Mouse (Mus musculus) stomach, postnatal 0 days (tissue): ENCODE data around the gene Gm49325. TPM values are rescaled to one million over a fixed set of nuclear protein-coding genes. Genes with fewer than 3 reads are reported as not detected.

Source experiments
- ATAC-seq: fragments of 200-750 bp; cut with Nextera tagmentation; 2 replicates; pipeline ENCODE4 v1.8.0; 2017; ENCODE audit not compliant: low FRiP score, low TSS enrichment
- DNase-seq: peaks from one replicate; pipeline ENCODE4 v3.0.0-alpha.2; 2016; ENCODE audit warnings: low spot score
- H3K27ac ChIP-seq: fragments of 300-500 bp; sonication (generic); replicated peaks from 2 replicates; pipeline ENCODE4 v1.5.1; 2014; ENCODE audit warnings: mild to moderate bottlenecking, control low read depth
- H3K27me3 ChIP-seq: fragments of 300-500 bp; sonication (generic); 2 replicates; pipeline ENCODE4 v1.6.1; 2014; ENCODE audit warnings: low read length; ENCODE audit not compliant: control insufficient read depth, insufficient read depth
- H3K36me3 ChIP-seq: fragments of 300-500 bp; sonication (generic); 2 replicates; pipeline ENCODE4 v1.6.1; 2014; ENCODE audit warnings: low read length, mixed read lengths; ENCODE audit not compliant: control insufficient read depth, insufficient read depth
- H3K4me1 ChIP-seq: fragments of 300-500 bp; sonication (generic); replicated peaks from 2 replicates; pipeline ENCODE4 v1.6.1; 2014; ENCODE audit warnings: antibody characterized with exemption; ENCODE audit not compliant: control insufficient read depth, insufficient read depth
- H3K4me2 ChIP-seq: fragments of 300-500 bp; sonication (generic); replicated peaks from 2 replicates; pipeline ENCODE4 v1.6.1; 2014; ENCODE audit warnings: low read depth, mild to moderate bottlenecking, control low read depth, moderate library complexity
- H3K4me3 ChIP-seq: fragments of 300-500 bp; sonication (generic); 2 replicates; pipeline ENCODE4 v1.5.1; 2014; ENCODE audit warnings: low read depth, low read length, control low read depth
- H3K9ac ChIP-seq: fragments of 300-500 bp; sonication (generic); 2 replicates; pipeline ENCODE4 v1.6.1; 2014; ENCODE audit warnings: mild to moderate bottlenecking, low read length, control low read depth, mixed read lengths
- H3K9me3 ChIP-seq: fragments of 300-500 bp; sonication (generic); 2 replicates; pipeline ENCODE4 v1.6.1; 2016; ENCODE audit warnings: low read length; ENCODE audit not compliant: control insufficient read depth
- CTCF ChIP-seq: IDR thresholded peaks from 2 replicates; pipeline ENCODE4 v1.5.1; 2016; ENCODE audit warnings: antibody characterized with exemption, low read depth, mild to moderate bottlenecking, moderate library complexity
- EP300 ChIP-seq: optimal IDR thresholded peaks from 2 replicates; pipeline ENCODE3; 2016; ENCODE audit warnings: antibody characterized with exemption
- WGBS: fragments of 180-500 bp; shearing (Covaris S2); extraction: QIAGEN DNeasy Blood & Tissue Kit; methylation state at CpG from one replicate; pipeline ENCODE4 v1.1.7; 2014; 5-methylcytosine and 5-hydroxymethylcytosine counted together
- polyA plus RNA-seq: library from polyadenylated mRNA; unstranded; fragments of >200 nt; fragmentation: Nextera tagmentation; extraction: Ambion mirVana; gene quantifications from 2 replicates; pipeline ENCODE4 v1.2.1, GENCODE M21; 2015

Gene Gm49325
- polyA plus RNA-seq, 1 experiment from 2014 or later, result 17.3 TPM

- 80% methylated on average over 10 of the region's 10 CpGs for WGBS
- peaks cover 20% of the 10 kb centered on the region for H3K4me1 ChIP-seq
- ATAC-seq, result no peak
- H3K9me3 ChIP-seq, result no peaks in the 10 kb centered on the region
- peak overlapping the region; percentile 97 for H3K27ac ChIP-seq
- peak overlapping the region; percentile 81 for H3K4me2 ChIP-seq
- DNase-seq, result no peak
- no peaks in the 10 kb centered on the region for H3K27me3 ChIP-seq
- peak overlapping the region; percentile 31; the same call in 1 of the 2 replicates for H3K9ac ChIP-seq
- H3K36me3 ChIP-seq, result no peaks in the 10 kb centered on the region
- H3K4me3 ChIP-seq, result peak overlapping the region; percentile 99
- no peak for TF ChIP-seq EP300
- no peak for TF ChIP-seq CTCF
Measured at GRCm38 (mm10) chr10:77623639-77624400, 17.8 kb downstream of the Gm49325 start.

DNA sequence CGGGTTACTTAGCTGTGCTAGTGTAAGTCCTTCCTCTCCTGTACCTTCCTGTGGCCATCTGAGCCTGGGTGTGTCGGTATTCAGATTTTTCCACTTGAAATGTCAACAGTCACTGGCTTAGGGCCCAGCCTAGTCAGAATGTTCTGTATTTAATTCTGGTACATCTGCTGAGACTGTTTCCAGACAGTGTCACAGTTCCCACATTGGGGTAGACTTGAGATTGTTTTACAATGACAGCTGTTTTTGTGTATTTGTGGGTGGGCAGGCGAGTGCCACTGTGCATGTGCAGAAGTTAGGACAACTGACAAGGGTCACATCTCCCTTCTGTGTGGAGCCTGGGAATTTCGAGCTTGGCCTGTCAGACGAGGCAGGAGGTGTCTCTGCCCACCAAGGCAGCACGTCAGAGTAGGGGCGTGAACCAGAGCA is 18.6 kb downstream of the Gm49325 start:
- Histone ChIP-seq H3K9ac (peak overlapping the region; percentile 31), H3K4me3 (peak overlapping the region; percentile 8; the same call in 1 of the 2 replicates), H3K4me1 (peaks cover 20% of the 10 kb centered on the region), H3K27ac (peak overlapping the region; percentile 82), H3K9me3 (no peaks in the 10 kb centered on the region), H3K36me3 (no peaks in the 10 kb centered on the region), H3K4me2 (peak overlapping the region; percentile 32), H3K27me3 (no peaks in the 10 kb centered on the region)
- DNase-seq (peak; percentile 67), ATAC-seq (peak; percentile 30)
- WGBS, result 37% methylated on average over 7 of the region's 7 CpGs
- TF ChIP-seq CTCF (no peak), EP300 (no peak)

DNA sequence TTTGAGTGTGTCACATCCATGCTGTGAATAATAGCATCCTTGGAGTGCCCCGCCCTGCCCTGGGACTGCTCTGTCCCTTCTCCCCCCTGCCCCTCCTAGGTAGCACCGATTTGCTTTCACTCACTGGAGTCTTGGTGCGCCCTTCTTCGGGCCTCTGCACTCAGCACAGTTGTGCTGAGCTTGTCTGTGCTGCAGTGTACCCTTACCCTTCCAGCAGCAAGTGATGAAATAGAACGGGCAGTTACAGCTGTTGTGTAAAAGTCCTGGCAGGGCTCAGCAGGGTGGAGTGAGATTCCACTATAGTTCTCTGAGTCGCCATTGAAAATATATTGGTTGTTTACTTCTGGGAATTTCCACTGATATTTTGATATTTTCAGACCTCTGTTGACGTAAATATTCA is 20.0 kb downstream of the Gm49325 start:
- no peak for TF ChIP-seq EP300
- no peak for TF ChIP-seq CTCF
- Histone ChIP-seq H3K27ac (peak overlapping the region; percentile 61), H3K27me3 (no peaks in the 10 kb centered on the region), H3K4me3 (no peak overlapping the region), H3K9me3 (no peaks in the 10 kb centered on the region), H3K36me3 (no peaks in the 10 kb centered on the region; the same call in 1 of the 2 replicates), H3K4me2 (no peak overlapping the region), H3K9ac (peak overlapping the region; percentile 13; the same call in 1 of the 2 replicates), H3K4me1 (peaks cover 20% of the 10 kb centered on the region)
- ATAC-seq (no peak), DNase-seq (no peak)
- WGBS, result 51% methylated on average over 7 of the region's 7 CpGs

DNA sequence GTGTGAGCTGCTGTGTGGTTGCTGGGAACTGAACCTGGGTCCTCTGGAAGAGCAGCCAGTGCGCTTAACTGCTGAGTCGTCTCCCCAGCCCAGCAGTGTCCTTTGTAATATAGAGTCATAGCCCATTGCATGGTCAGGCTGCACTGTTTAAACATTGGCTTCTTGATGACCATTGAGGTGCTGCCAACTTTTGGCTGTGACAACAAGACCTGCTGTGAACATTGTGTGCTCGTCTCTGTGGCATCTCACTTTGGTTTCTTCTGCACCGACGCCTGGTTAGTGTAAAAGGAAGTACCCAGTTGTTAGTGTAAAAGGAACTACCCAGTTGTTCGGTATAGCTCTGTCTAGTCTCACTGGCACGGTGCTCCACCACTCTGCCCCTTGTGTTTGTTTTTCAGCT is 20.6 kb downstream of the Gm49325 start:
- Histone ChIP-seq H3K9me3 (no peaks in the 10 kb centered on the region), H3K27ac (no peak overlapping the region; the same call in 1 of the 2 replicates), H3K9ac (no peak overlapping the region), H3K4me3 (no peak overlapping the region), H3K36me3 (peaks cover 5% of the 10 kb centered on the region), H3K4me2 (no peak overlapping the region), H3K4me1 (peaks cover 20% of the 10 kb centered on the region), H3K27me3 (no peaks in the 10 kb centered on the region)
- ATAC-seq (no peak), DNase-seq (no peak)
- WGBS, result 47% methylated on average over 7 of the region's 7 CpGs
- TF ChIP-seq EP300, result no peak
- 0 out of 2 replicates have a peak, but pooled peaks have one; percentile 4 for TF ChIP-seq CTCF

DNA sequence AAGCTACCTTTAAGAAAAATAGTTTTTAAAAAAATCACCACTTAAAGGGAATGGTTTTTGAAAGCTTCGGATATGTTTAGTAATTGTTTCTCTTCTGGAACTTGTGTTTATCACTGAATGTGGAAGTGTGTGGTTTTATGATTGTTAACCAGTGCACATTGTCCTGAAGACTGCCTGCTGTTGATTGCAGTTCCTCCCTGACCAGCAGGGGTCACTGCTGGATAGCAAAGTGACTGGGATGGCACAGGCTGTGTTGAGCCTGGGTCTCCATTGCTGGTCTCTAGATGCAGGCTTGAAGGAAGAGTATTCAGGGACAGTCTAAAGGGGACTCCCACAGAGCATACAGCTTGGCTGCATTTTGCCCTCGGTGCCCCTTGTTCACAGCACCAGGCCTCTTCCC is 21.5 kb downstream of the Gm49325 start:
- H3K27me3 ChIP-seq, result no peaks in the 10 kb centered on the region
- H3K27ac ChIP-seq, result no peak overlapping the region
- peaks cover 20% of the 10 kb centered on the region for H3K4me1 ChIP-seq
- peaks cover 9% of the 10 kb centered on the region for H3K36me3 ChIP-seq
- no peak overlapping the region for H3K4me2 ChIP-seq
- peak; percentile 85 for DNase-seq
- H3K9ac ChIP-seq, result no peak overlapping the region
- H3K9me3 ChIP-seq, result no peaks in the 10 kb centered on the region
- TF ChIP-seq CTCF (peak; percentile 98), EP300 (no peak)
- peak; percentile 45; the same call in 1 of the 2 replicates for ATAC-seq
- H3K4me3 ChIP-seq, result no peak overlapping the region
- 39% methylated on average over 2 of the region's 2 CpGs for WGBS

DNA sequence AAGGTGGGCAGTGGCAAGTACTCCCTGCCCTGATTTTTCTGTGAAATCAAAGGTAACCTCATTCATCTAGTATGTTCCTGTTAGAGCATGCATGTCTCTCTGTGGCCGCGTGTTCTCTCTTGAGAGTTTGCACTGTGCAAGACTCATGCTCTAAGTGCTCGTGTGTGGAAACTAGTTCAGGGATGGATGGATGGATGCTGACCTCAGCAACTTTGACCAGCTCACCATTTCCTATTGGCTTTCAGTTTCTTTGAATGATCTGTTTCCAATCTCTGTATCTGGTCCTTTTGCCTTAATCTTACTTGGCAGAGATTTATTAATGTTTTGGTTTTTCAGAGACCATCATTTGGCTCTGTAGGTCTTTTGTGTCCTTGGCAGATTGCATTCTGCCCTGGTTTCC is 23.2 kb downstream of the Gm49325 start:
- Histone ChIP-seq H3K27ac (no peak overlapping the region), H3K4me2 (no peak overlapping the region), H3K36me3 (peaks cover 9% of the 10 kb centered on the region), H3K4me1 (peaks cover 15% of the 10 kb centered on the region), H3K4me3 (no peak overlapping the region), H3K9me3 (no peaks in the 10 kb centered on the region), H3K27me3 (no peaks in the 10 kb centered on the region), H3K9ac (no peak overlapping the region)
- WGBS, result 76% methylated on average over 3 of the region's 3 CpGs
- TF ChIP-seq EP300 (no peak), CTCF (no peak)
- ATAC-seq, result no peak
- DNase-seq, result no peak
